In genomic region chr3:81983120-81983895, GRCm38 (mm10) we compare ENCODE assay signal across 22 mouse cellular contexts. TPM values are rescaled to one million over a fixed set of nuclear protein-coding genes. Genes with fewer than 3 reads are reported as not detected.
DNase-seq lines count a peak whose midpoint lies in the region; ATAC-seq lines count a peak whose summit lies in the region.
"Had no signal": no experiment of that assay in that cellular context is flagged by ENCODE, and none has a peak within 500 bp of the region (broad histone marks: within the 10 kb centered on the region; RNA-seq: fewer than 3 reads in every experiment).

No protein-coding gene starts in this region.

- no peak overlapping the region for H3K4me3 ChIP-seq in intestine, embryonic 16.5 days (ENCODE audit: low read length)
- H3K4me3 ChIP-seq: heart, embryonic 10.5 days; kidney, embryonic 15.5 days; left cerebral cortex, adult 2 months; stomach, embryonic 15.5 days had no signal

- intact Hi-C loops in left cerebral cortex, postnatal 36 days (cut with DNase I): no loop called here

- peak; percentile 72 for ATAC-seq in intestine, embryonic 16.5 days
- ATAC-seq: forebrain, embryonic 16.5 days had no signal

- no peak overlapping the region for H3K4me2 ChIP-seq in intestine, embryonic 16.5 days (ENCODE audit: low read depth, low read length)
- H3K4me2 ChIP-seq: kidney, embryonic 15.5 days; lung, embryonic 14.5 days; stomach, embryonic 15.5 days had no signal

- 75% methylated on average over 8 of the region's 8 CpGs for WGBS in intestine, embryonic 16.5 days

- 0 out of 2 replicates have a peak, but pooled peaks cover 3% of the 10 kb centered on the region for H3K4me1 ChIP-seq in intestine, embryonic 16.5 days (ENCODE audit: control insufficient read depth, insufficient read depth, low read length)
- H3K4me1 ChIP-seq: kidney, embryonic 15.5 days; stomach, embryonic 15.5 days had no signal

- H3K27me3 ChIP-seq in intestine, embryonic 16.5 days (replicated peaks; ENCODE audit: control insufficient read depth, insufficient read depth, low read length): no peaks in the 10 kb centered on the region
- H3K27me3 ChIP-seq: kidney, embryonic 15.5 days; stomach, embryonic 15.5 days had no signal

- no peak overlapping the region for H3K27ac ChIP-seq in intestine, embryonic 16.5 days (ENCODE audit: low read length)
- H3K27ac ChIP-seq: heart, embryonic 10.5 days; kidney, embryonic 15.5 days; left cerebral cortex, adult 2 months; stomach, embryonic 15.5 days had no signal

- DNase-seq in urinary bladder, postnatal 14 days (ENCODE audit: low spot score): peak; percentile 8
- no peak for DNase-seq in urinary bladder, postnatal 25 days (ENCODE audit: low spot score)
- DNase-seq in adrenal gland, adult 2 months: peak; percentile 70
- DNase-seq in ovary, postnatal 36 days (ENCODE audit: low spot score): no peak
- no peak for DNase-seq in left cerebral cortex, postnatal 36 days (ENCODE audit: low spot score in 2 of 2)
- DNase-seq in frontal cortex, postnatal 14 days (ENCODE audit: low spot score in 2 of 2): no peak
- DNase-seq: cerebellum, postnatal 14 days; gastrocnemius, postnatal 25 days; lung, embryonic 14.5 days; thymus, postnatal 36 days had no signal

- no peak overlapping the region for H3K9ac ChIP-seq in intestine, embryonic 16.5 days (ENCODE audit: low read depth, low read length)
- H3K9ac ChIP-seq: kidney, embryonic 15.5 days; lung, embryonic 14.5 days; stomach, embryonic 15.5 days had no signal

- no peaks in the 10 kb centered on the region for H3K9me3 ChIP-seq in intestine, embryonic 16.5 days (ENCODE audit: control insufficient read depth, low read length)
- H3K9me3 ChIP-seq: heart, embryonic 10.5 days; kidney, embryonic 15.5 days; stomach, embryonic 15.5 days had no signal

- no peaks in the 10 kb centered on the region for H3K36me3 ChIP-seq in intestine, embryonic 16.5 days (ENCODE audit: control insufficient read depth, insufficient read depth, low read length)
- H3K36me3 ChIP-seq: heart, embryonic 10.5 days; kidney, embryonic 15.5 days; stomach, embryonic 15.5 days had no signal

RNA-seq across cellular contexts. Expression of gene Asic5, which starts 1.2 kb away (rescaled TPM):
- total RNA-seq in adrenal gland, adult 2 months (2021): not detected
- polyA plus RNA-seq in adrenal gland, adult 2 months (2012; rRNA removed): not detected in 2 replicates
- 0.34 and 0.50 TPM in 2 replicates for polyA plus RNA-seq in intestine, embryonic 16.5 days (2015; fragmentation: Nextera tagmentation; extraction: Ambion mirVana)
- not detected for total RNA-seq in left cerebral cortex, postnatal 36 days (2021)
- total RNA-seq: adrenal gland, adult 18-20 months; gastrocnemius, postnatal 25 days; heart, postnatal 25 days; left cerebral cortex, adult 2 months; megakaryocyte-erythroid progenitor cell, adult 5-6 weeks; monocyte, adult 5-6 weeks had no signal
- polyA plus RNA-seq: forebrain, embryonic 16.5 days; heart, embryonic 10.5 days; kidney, embryonic 15.5 days; limb, embryonic 14.5 days; lung, embryonic 14.5 days; neural tube, embryonic 14.5 days; stomach, embryonic 15.5 days had no signal

RNA-seq across cellular contexts. Expression of gene Tdo2, which starts 7.3 kb away (rescaled TPM):
- total RNA-seq in adrenal gland, adult 2 months (2021): 1 to 10 TPM in 1 of 2 experiments, under 1 TPM in 1; 0.17 to 4.0 TPM
- polyA plus RNA-seq in adrenal gland, adult 2 months (2012; rRNA removed): 0.40 and 2.0 TPM in 2 replicates
- polyA plus RNA-seq in intestine, embryonic 16.5 days (2015; fragmentation: Nextera tagmentation; extraction: Ambion mirVana): 1.1 and 1.4 TPM in 2 replicates
- total RNA-seq in left cerebral cortex, postnatal 36 days (2021): under 1 TPM; 0.22 to 0.72 TPM
- total RNA-seq: gastrocnemius, postnatal 25 days; heart, postnatal 25 days; megakaryocyte-erythroid progenitor cell, adult 5-6 weeks; monocyte, adult 5-6 weeks had no signal

RNA-seq across cellular contexts. Expression of gene Ctso, which starts 50.9 kb away (rescaled TPM):
- 10 to 100 TPM; 32.6 to 68.2 TPM for total RNA-seq in adrenal gland, adult 2 months (2021)
- polyA plus RNA-seq in adrenal gland, adult 2 months (2012; rRNA removed): 9.0 and 10.0 TPM in 2 replicates
- polyA plus RNA-seq in intestine, embryonic 16.5 days (2015; fragmentation: Nextera tagmentation; extraction: Ambion mirVana): 19.6 and 23.8 TPM in 2 replicates
- 10 to 100 TPM; 16.6 to 18.7 TPM for total RNA-seq in left cerebral cortex, postnatal 36 days (2021)

Comparison
In these comparisons a context has a peak if more than half of its experiments do, and no peak if none do; other contexts are left out.
1. DNase-seq: peak in urinary bladder, postnatal 14 days (single experiment) and adrenal gland, adult 2 months (single experiment); none in urinary bladder, postnatal 25 days (single experiment), ovary, postnatal 36 days (single experiment), left cerebral cortex, postnatal 36 days (0 of 2) and frontal cortex, postnatal 14 days (0 of 2).